Mouse (Mus musculus) hindbrain, postnatal 0 days (tissue): Measurements from ENCODE around the gene Sema6c. TPM values are rescaled to one million over a fixed set of nuclear protein-coding genes. Genes with fewer than 3 reads are reported as not detected.

Experiments
- ATAC-seq: fragments of 200-750 bp; cut with Nextera tagmentation; 2 replicates; pipeline ENCODE4 v1.8.0; 2017; ENCODE audit warnings: mild to moderate bottlenecking, moderate TSS enrichment, moderate library complexity
- DNase-seq: peaks from one replicate; pipeline ENCODE4 v3.0.0-alpha.2; 2015; ENCODE audit warnings: low spot score
- H3K27ac ChIP-seq: fragments of 300-500 bp; sonication (generic); 2 replicates; pipeline ENCODE4 v1.5.1; 2014; ENCODE audit warnings: mild to moderate bottlenecking
- H3K27me3 ChIP-seq: fragments of 300-500 bp; sonication (generic); 2 replicates; pipeline ENCODE4 v1.6.1; 2014; ENCODE audit warnings: low read length, mixed read lengths; ENCODE audit not compliant: insufficient read depth
- H3K36me3 ChIP-seq: fragments of 300-500 bp; sonication (generic); 2 replicates; pipeline ENCODE4 v1.6.1; 2014; ENCODE audit warnings: low read length, mixed read lengths; ENCODE audit not compliant: insufficient read depth
- H3K4me1 ChIP-seq: fragments of 300-500 bp; sonication (generic); 2 replicates; pipeline ENCODE4 v1.6.1; 2014; ENCODE audit warnings: antibody characterized with exemption, low read length, mixed read lengths; ENCODE audit not compliant: insufficient read depth
- H3K4me2 ChIP-seq: fragments of 300-500 bp; sonication (generic); 2 replicates; pipeline ENCODE4 v1.6.1; 2014; ENCODE audit warnings: low read depth, mild to moderate bottlenecking, low read length, moderate library complexity, mixed read lengths
- H3K4me3 ChIP-seq: fragments of 300-500 bp; sonication (generic); 2 replicates; pipeline ENCODE4 v1.5.1; 2014; ENCODE audit warnings: low read length
- H3K9ac ChIP-seq: fragments of 300-500 bp; sonication (generic); replicated peaks from 2 replicates; pipeline ENCODE4 v1.6.1; 2014; ENCODE audit warnings: mild to moderate bottlenecking, low read length, moderate library complexity, mixed read lengths
- H3K9me3 ChIP-seq: fragments of 300-500 bp; sonication (generic); 2 replicates; pipeline ENCODE4 v1.6.1; 2016; ENCODE audit warnings: low read length, mixed read lengths
- CTCF ChIP-seq: IDR thresholded peaks from 2 replicates; pipeline ENCODE4 v1.5.1; 2016; ENCODE audit warnings: antibody characterized with exemption, control low read depth, low read depth
- WGBS: fragments of 180-500 bp; shearing (Covaris S2); extraction: QIAGEN DNeasy Blood & Tissue Kit; methylation state at CpG from one replicate; pipeline ENCODE4 v1.1.7; 2014; 5-methylcytosine and 5-hydroxymethylcytosine counted together
- microRNA-seq, 2 experiments: library from miRNA; unstranded; fragments of <30 nt; microRNA quantifications; one replicate each; pipeline ENCODE4; 2016
- polyA plus RNA-seq: library from polyadenylated mRNA; unstranded; fragments of >200 nt; fragmentation: Nextera tagmentation; extraction: Ambion mirVana; gene quantifications from 2 replicates; pipeline ENCODE4 v1.2.1, GENCODE M21; 2015
- total RNA-seq: library from RNA; depleted of rRNA; stranded (reverse); fragments of >200 nt; gene quantifications from 2 replicates; pipeline ENCODE4 v1.2.3, GENCODE M21; 2014; rRNA removed

Gene Sema6c
- total and polyA plus RNA-seq, 2 experiments from 2014 or later: 16.4 to 127 TPM

- 100% methylated on average over 1 of the region's 1 CpGs for WGBS
- Histone ChIP-seq H3K36me3 (peaks cover 7% of the 10 kb centered on the region), H3K4me2 (no peak overlapping the region), H3K4me3 (no peak overlapping the region), H3K9ac (no peak overlapping the region), H3K27ac (no peak overlapping the region), H3K9me3 (no peaks in the 10 kb centered on the region), H3K27me3 (no peaks in the 10 kb centered on the region), H3K4me1 (peaks cover 5% of the 10 kb centered on the region; the same call in 1 of the 2 replicates)
- ATAC-seq (no peak), DNase-seq (no peak)
- no peak for TF ChIP-seq CTCF
Measured at GRCm38 (mm10) chr3:95213609-95213975, 53.3 kb downstream of the Sema6c start.

- no peaks in the 10 kb centered on the region for H3K27me3 ChIP-seq
- DNase-seq (no peak), ATAC-seq (peak; percentile 33)
- H3K4me1 ChIP-seq: peaks cover 5% of the 10 kb centered on the region; the same call in 1 of the 2 replicates
- H3K4me2 ChIP-seq: peak overlapping the region; percentile 63
- peak overlapping the region; percentile 69 for H3K4me3 ChIP-seq
- 17% methylated on average over 4 of the region's 4 CpGs for WGBS
- H3K9me3 ChIP-seq: no peaks in the 10 kb centered on the region
- H3K27ac ChIP-seq: peak overlapping the region; percentile 98
- no peak for TF ChIP-seq CTCF
- H3K9ac ChIP-seq: peak overlapping the region; percentile 88; the same call in 1 of the 2 replicates
- peaks cover 21% of the 10 kb centered on the region for H3K36me3 ChIP-seq
Measured at GRCm38 (mm10) chr3:95216655-95217254, 56.5 kb downstream of the Sema6c start.

DNA sequence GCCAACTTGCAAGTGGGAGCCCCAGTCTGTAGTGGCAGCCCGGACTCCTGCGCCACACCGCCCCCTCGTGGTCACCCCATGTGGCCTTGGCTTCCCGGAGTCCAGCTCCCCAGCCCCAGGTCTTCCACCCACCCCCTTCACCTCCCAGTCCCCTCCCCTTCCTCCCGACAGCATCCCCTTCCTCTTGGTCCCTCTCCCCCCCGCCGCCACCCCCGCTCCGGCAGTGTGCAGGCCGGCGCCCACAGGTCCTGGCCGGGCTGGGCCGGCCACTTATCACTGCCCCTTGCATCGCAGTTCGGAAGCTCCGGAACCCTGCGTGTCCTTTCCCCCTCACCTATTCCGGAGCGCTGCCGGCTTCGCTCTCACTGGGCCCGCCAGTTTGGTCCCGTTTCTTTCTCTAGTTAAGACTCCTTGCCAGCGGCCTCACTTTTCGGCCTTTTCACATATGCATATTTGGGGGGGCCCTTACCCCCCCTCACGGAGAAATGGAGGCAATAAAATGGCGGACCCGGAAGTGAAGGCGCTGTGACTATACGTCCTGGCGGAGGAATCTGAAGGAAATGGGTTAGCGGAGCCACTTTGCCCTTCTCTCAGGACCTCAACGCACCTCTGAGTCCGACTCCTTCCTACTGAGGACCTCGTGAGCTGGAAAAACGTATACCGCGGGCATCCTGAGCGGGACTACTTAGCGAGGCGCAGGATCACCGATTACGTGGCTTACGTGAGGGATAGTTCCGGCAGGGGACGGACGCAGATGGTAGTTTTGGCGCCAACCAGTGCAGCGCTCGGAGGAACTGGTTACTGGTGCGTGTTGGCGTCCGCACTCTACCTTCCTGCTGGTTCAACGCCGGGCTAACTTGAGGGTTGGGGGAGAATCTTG lies 57.2 kb downstream of the Sema6c start, which contains the start of gene Gabpb2:
Gabpb2 (minus strand) TSS at position 662 of the 880 bp plus-strand sequence.
- Histone ChIP-seq H3K4me1 (peaks cover 5% of the 10 kb centered on the region; the same call in 1 of the 2 replicates), H3K4me3 (peak within 1 kb of the TSS; percentile 69), H3K27ac (peak within 1 kb of the TSS; percentile 98), H3K36me3 (peaks cover 21% of the 10 kb centered on the region), H3K4me2 (peak within 1 kb of the TSS; percentile 63), H3K9ac (peak within 1 kb of the TSS; percentile 88), H3K27me3 (no peaks in the 10 kb centered on the region), H3K9me3 (no peaks in the 10 kb centered on the region)
- peak; percentile 86 for TF ChIP-seq CTCF
- DNase-seq (peak; percentile 94), ATAC-seq (peak; percentile 90)
- WGBS: under 1% methylated on average over 55 of the region's 56 CpGs

- DNase-seq (no peak), ATAC-seq (no peak)
- H3K27me3 ChIP-seq: no peaks in the 10 kb centered on the region
- H3K4me3 ChIP-seq: 0 out of 2 replicates have a peak overlapping the region, but pooled peaks have one; percentile 69
- no peaks in the 10 kb centered on the region for H3K9me3 ChIP-seq
- H3K4me2 ChIP-seq: peak overlapping the region; percentile 63
- H3K4me1 ChIP-seq: peaks cover 5% of the 10 kb centered on the region; the same call in 1 of the 2 replicates
- H3K36me3 ChIP-seq: peaks cover 27% of the 10 kb centered on the region
- TF ChIP-seq CTCF: no peak
- 78% methylated on average over 6 of the region's 6 CpGs for WGBS
- peak overlapping the region; percentile 88; the same call in 1 of the 2 replicates for H3K9ac ChIP-seq
- peak overlapping the region; percentile 98 for H3K27ac ChIP-seq
Measured at GRCm38 (mm10) chr3:95218466-95219137, 58.3 kb downstream of the Sema6c start.

- no peak for TF ChIP-seq CTCF
- H3K9ac ChIP-seq: no peak overlapping the region
- H3K4me1 ChIP-seq: no peaks in the 10 kb centered on the region
- H3K4me3 ChIP-seq: no peak overlapping the region
- DNase-seq (no peak), ATAC-seq (no peak)
- no peak overlapping the region for H3K27ac ChIP-seq
- peaks cover 19% of the 10 kb centered on the region; the same call in 1 of the 2 replicates for H3K36me3 ChIP-seq
- 89% methylated on average over 2 of the region's 2 CpGs for WGBS
- H3K27me3 ChIP-seq: no peaks in the 10 kb centered on the region
- H3K9me3 ChIP-seq: no peaks in the 10 kb centered on the region
- H3K4me2 ChIP-seq: no peak overlapping the region
Measured at GRCm38 (mm10) chr3:95223041-95223440, 62.8 kb downstream of the Sema6c start.

Small RNA genes lying within 50 kb of the gene (microRNA-seq; reads per million reads assigned to microRNA genes)
- gene Mir8099-1: 0 reads per million in 2 experiments

Other genes with a start within 250 kb of the Sema6c start
- 32.8 and 36.5 TPM in 2 replicates for gene Selenbp1, start 227.4 kb upstream of the Sema6c start, total RNA-seq
- 19.9 and 21.3 TPM in 2 replicates for gene Selenbp1, start 227.4 kb upstream of the Sema6c start, polyA plus RNA-seq
- 13.9 and 18.3 TPM in 2 replicates for gene Rfx5, start 206.4 kb upstream of the Sema6c start, total RNA-seq
- 5.4 and 5.8 TPM in 2 replicates for gene Rfx5, start 206.4 kb upstream of the Sema6c start, polyA plus RNA-seq
- 57.1 and 85.4 TPM in 2 replicates for gene Pi4kb, start 185.7 kb upstream of the Sema6c start, total RNA-seq
- 19.2 and 22.7 TPM in 2 replicates for gene Pi4kb, start 185.7 kb upstream of the Sema6c start, polyA plus RNA-seq
- 34.1 and 35.4 TPM in 2 replicates for gene Zfp687, start 145.0 kb upstream of the Sema6c start, total RNA-seq
- gene Zfp687, start 145.0 kb upstream of the Sema6c start, polyA plus RNA-seq: 17.3 and 18.0 TPM in 2 replicates
- gene Psmd4, start 117.8 kb upstream of the Sema6c start, total RNA-seq: 208 and 210 TPM in 2 replicates
- 267 and 272 TPM in 2 replicates for gene Psmd4, start 117.8 kb upstream of the Sema6c start, polyA plus RNA-seq
- 15.5 and 18.5 TPM in 2 replicates for gene Pip5k1a, start 53.5 kb upstream of the Sema6c start, total RNA-seq
- gene Pip5k1a, start 53.5 kb upstream of the Sema6c start, polyA plus RNA-seq: 12.4 and 14.7 TPM in 2 replicates
- gene Vps72, start 49.4 kb upstream of the Sema6c start, total RNA-seq: 52.7 and 53.6 TPM in 2 replicates
- 121 and 123 TPM in 2 replicates for gene Vps72, start 49.4 kb upstream of the Sema6c start, polyA plus RNA-seq
- gene Tmod4, start 36.0 kb upstream of the Sema6c start, total RNA-seq: 0.43 and 0.73 TPM in 2 replicates
- 1.1 and 1.5 TPM in 2 replicates for gene Tmod4, start 36.0 kb upstream of the Sema6c start, polyA plus RNA-seq
- 44.6 and 56.7 TPM in 2 replicates for gene Scnm1, start 26.4 kb upstream of the Sema6c start, total RNA-seq
- 72.1 and 75.7 TPM in 2 replicates for gene Scnm1, start 26.4 kb upstream of the Sema6c start, polyA plus RNA-seq
- 33.4 and 38.5 TPM in 2 replicates for gene Lysmd1, start 26.4 kb upstream of the Sema6c start, total RNA-seq
- gene Lysmd1, start 26.4 kb upstream of the Sema6c start, polyA plus RNA-seq: 39.2 and 42.4 TPM in 2 replicates
- gene Tnfaip8l2, start 18.1 kb upstream of the Sema6c start, total RNA-seq: 1.9 and 2.3 TPM in 2 replicates
- 3.1 and 3.6 TPM in 2 replicates for gene Tnfaip8l2, start 18.1 kb upstream of the Sema6c start, polyA plus RNA-seq
- gene Gabpb2, start 57.5 kb downstream of the Sema6c start, total RNA-seq: 8.6 and 9.2 TPM in 2 replicates
- 2.6 and 2.9 TPM in 2 replicates for gene Gabpb2, start 57.5 kb downstream of the Sema6c start, polyA plus RNA-seq
- 60.4 and 62.4 TPM in 2 replicates for gene Cdc42se1, start 68.3 kb downstream of the Sema6c start, total RNA-seq
- gene Cdc42se1, start 68.3 kb downstream of the Sema6c start, polyA plus RNA-seq: 54.0 and 56.4 TPM in 2 replicates
- 347 and 357 TPM in 2 replicates for gene Mllt11, start 71.7 kb downstream of the Sema6c start, total RNA-seq
- gene Mllt11, start 71.7 kb downstream of the Sema6c start, polyA plus RNA-seq: 446 and 473 TPM in 2 replicates
- 0.14 and 1.4 TPM in 2 replicates for gene Gm128, start 81.1 kb downstream of the Sema6c start, total RNA-seq
- gene Gm128, start 81.1 kb downstream of the Sema6c start, polyA plus RNA-seq: 0.49 and 0.61 TPM in 2 replicates
- not detected in 2 replicates for gene Bnipl, start 90.7 kb downstream of the Sema6c start, total RNA-seq
- gene Bnipl, start 90.7 kb downstream of the Sema6c start, polyA plus RNA-seq: 0.24 TPM in 1 of 2 replicates, not detected in the other
- gene Mindy1, start 120.9 kb downstream of the Sema6c start, total RNA-seq: 31.1 and 31.8 TPM in 2 replicates
- gene Mindy1, start 120.9 kb downstream of the Sema6c start, polyA plus RNA-seq: 32.6 and 33.8 TPM in 2 replicates
- gene Prune1, start 121.6 kb downstream of the Sema6c start, total RNA-seq: 72.7 and 77.4 TPM in 2 replicates
- 56.6 and 60.4 TPM in 2 replicates for gene Prune1, start 121.6 kb downstream of the Sema6c start, polyA plus RNA-seq
- gene Anxa9, start 146.7 kb downstream of the Sema6c start, total RNA-seq: 0.31 TPM in 1 of 2 replicates, not detected in the other
- 0.28 and 0.48 TPM in 2 replicates for gene Anxa9, start 146.7 kb downstream of the Sema6c start, polyA plus RNA-seq
- 43.7 and 64.0 TPM in 2 replicates for gene Cers2, start 154.3 kb downstream of the Sema6c start, total RNA-seq
- 87.4 and 90.5 TPM in 2 replicates for gene Cers2, start 154.3 kb downstream of the Sema6c start, polyA plus RNA-seq
- gene Setdb1, start 196.7 kb downstream of the Sema6c start, total RNA-seq: 36.6 and 50.8 TPM in 2 replicates
- gene Setdb1, start 196.7 kb downstream of the Sema6c start, polyA plus RNA-seq: 26.4 and 26.5 TPM in 2 replicates
- not detected in 2 replicates for gene 4930558C23Rik, start 242.4 kb downstream of the Sema6c start, total RNA-seq
- not detected in 2 replicates for gene 4930558C23Rik, start 242.4 kb downstream of the Sema6c start, polyA plus RNA-seq